Mouse (Mus musculus): ENCODE measurements around the gene Olfr1441. TPM values are rescaled to one million over a fixed set of nuclear protein-coding genes. Genes with fewer than 3 reads are reported as not detected.

Gene Olfr1441
- polyA plus RNA-seq, 1 experiment from 2014 or later: not detected

- no peak for ATAC-seq
- peaks cover 8% of the 10 kb centered on the region; the same call in 1 of the 2 replicates for H3K4me1 ChIP-seq (ENCODE audit: control insufficient read depth, insufficient read depth, low read length)
- H3K27ac ChIP-seq (ENCODE audit: low read length): no peak within 1 kb of the TSS
- 70% methylated on average over 11 of the region's 11 CpGs for WGBS
- no peaks in the 10 kb centered on the region for H3K9me3 ChIP-seq (ENCODE audit: control insufficient read depth, low read length)
- no peaks in the 10 kb centered on the region for H3K27me3 ChIP-seq (replicated peaks; ENCODE audit: control insufficient read depth, insufficient read depth, low read length)
- no peak within 1 kb of the TSS for H3K4me3 ChIP-seq (ENCODE audit: low read length)
- H3K36me3 ChIP-seq (ENCODE audit: control insufficient read depth, insufficient read depth, low read length): no peaks in the 10 kb centered on the region
- H3K9ac ChIP-seq (ENCODE audit: low read depth, low read length): no peak within 1 kb of the TSS
- H3K4me2 ChIP-seq (ENCODE audit: low read depth, low read length): no peak within 1 kb of the TSS
These were observed 43.3 kb downstream of the Olfr1441 start, which contains the start of gene Mpeg1 for GRCm38 (mm10) chr19:12460282-12461249. TSS of gene Mpeg1 (plus strand) at chr19:12460779.

DNA sequence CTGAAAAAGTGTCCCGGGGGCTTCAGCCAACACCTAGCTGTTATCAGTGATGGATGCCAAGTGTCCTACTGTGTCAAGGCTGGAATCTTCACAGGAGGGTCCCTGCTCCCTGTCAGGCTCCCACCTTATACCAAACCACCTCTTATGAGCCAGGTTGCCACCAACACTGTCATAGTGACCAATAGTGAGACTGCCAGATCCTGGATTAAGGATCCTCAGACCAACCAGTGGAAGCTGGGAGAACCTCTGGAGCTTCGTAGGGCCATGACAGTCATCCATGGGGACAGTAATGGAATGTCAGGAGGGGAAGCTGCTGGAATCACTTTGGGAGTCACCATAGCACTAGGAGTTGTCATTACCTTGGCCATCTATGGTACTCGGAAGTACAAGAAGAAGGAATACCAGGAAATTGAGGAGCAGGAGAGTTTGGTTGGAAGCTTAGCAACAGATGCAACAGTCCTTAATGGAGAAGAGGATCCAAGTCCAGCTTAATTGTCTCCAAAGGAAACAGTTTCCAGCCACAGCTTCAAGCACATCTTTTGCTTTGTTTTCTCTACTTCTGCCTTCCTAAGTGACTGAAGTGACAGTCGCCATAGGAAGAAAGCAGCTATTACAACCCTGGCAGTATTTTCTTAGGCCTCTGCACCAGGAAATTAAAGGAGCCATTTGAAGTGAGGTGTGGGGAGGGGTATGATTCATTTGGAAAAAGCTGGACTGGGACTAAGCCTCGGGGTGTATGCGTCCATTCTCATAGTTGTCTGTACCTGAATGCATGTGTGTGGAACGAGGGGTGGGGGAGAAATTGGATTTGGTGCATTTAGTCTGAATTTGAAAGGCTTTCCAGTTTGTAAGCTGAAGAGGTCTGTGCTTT lies 45.9 kb downstream of the Olfr1441 start:
- no peak overlapping the region for H3K27ac ChIP-seq (ENCODE audit: low read length)
- WGBS: 72% methylated on average over 7 of the region's 7 CpGs
- no peak for ATAC-seq
- H3K9me3 ChIP-seq (ENCODE audit: control insufficient read depth, low read length): no peaks in the 10 kb centered on the region
- no peak overlapping the region for H3K9ac ChIP-seq (ENCODE audit: low read depth, low read length)
- peaks cover 2% of the 10 kb centered on the region; the same call in 1 of the 2 replicates for H3K36me3 ChIP-seq (ENCODE audit: control insufficient read depth, insufficient read depth, low read length)
- peak overlapping the region; percentile 4; the same call in 1 of the 2 replicates for H3K4me3 ChIP-seq (ENCODE audit: low read length)
- peaks cover 8% of the 10 kb centered on the region; the same call in 1 of the 2 replicates for H3K4me1 ChIP-seq (ENCODE audit: control insufficient read depth, insufficient read depth, low read length)
- no peaks in the 10 kb centered on the region for H3K27me3 ChIP-seq (replicated peaks; ENCODE audit: control insufficient read depth, insufficient read depth, low read length)
- no peak overlapping the region for H3K4me2 ChIP-seq (ENCODE audit: low read depth, low read length)

GRCm38 (mm10) chr19:12463722-12464035 lies 46.4 kb downstream of the Olfr1441 start:
- H3K27me3 ChIP-seq (replicated peaks; ENCODE audit: control insufficient read depth, insufficient read depth, low read length): no peaks in the 10 kb centered on the region
- H3K4me1 ChIP-seq (ENCODE audit: control insufficient read depth, insufficient read depth, low read length): peaks cover 8% of the 10 kb centered on the region; the same call in 1 of the 2 replicates
- peaks cover 6% of the 10 kb centered on the region; the same call in 1 of the 2 replicates for H3K36me3 ChIP-seq (ENCODE audit: control insufficient read depth, insufficient read depth, low read length)
- no peaks in the 10 kb centered on the region for H3K9me3 ChIP-seq (ENCODE audit: control insufficient read depth, low read length)
- H3K4me2 ChIP-seq (ENCODE audit: low read depth, low read length): no peak overlapping the region
- no peak overlapping the region for H3K27ac ChIP-seq (ENCODE audit: low read length)
- 30% methylated on average over 1 of the region's 1 CpGs for WGBS
- H3K9ac ChIP-seq (ENCODE audit: low read depth, low read length): no peak overlapping the region
- ATAC-seq: peak; percentile 66
- no peak overlapping the region for H3K4me3 ChIP-seq (ENCODE audit: low read length)

DNA sequence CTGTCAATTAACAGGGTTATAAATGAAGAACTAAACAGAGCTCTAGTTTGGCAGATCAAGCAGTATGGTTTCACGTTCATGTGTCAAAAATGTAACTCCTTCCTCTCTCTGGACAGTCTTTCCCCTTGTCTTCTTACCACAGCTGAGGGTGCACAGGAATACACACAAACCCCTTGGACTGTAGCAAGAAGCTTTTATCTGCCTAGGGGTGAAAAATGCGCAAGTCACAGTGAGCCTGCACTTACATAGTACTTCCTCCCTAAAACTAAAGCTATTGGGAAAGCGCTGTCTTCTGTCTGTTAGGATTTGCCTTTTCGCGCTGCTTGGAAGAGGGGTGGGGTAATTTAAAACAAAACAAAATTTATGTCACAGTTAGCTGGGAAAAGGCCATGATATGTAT lies 46.9 kb downstream of the Olfr1441 start:
- Histone ChIP-seq H3K9ac (ENCODE audit: low read depth, low read length) (no peak overlapping the region), H3K9me3 (ENCODE audit: control insufficient read depth, low read length) (no peaks in the 10 kb centered on the region), H3K27ac (ENCODE audit: low read length) (no peak overlapping the region), H3K36me3 (ENCODE audit: control insufficient read depth, insufficient read depth, low read length) (peaks cover 8% of the 10 kb centered on the region; the same call in 1 of the 2 replicates), H3K4me1 (ENCODE audit: control insufficient read depth, insufficient read depth, low read length) (peaks cover 8% of the 10 kb centered on the region; the same call in 1 of the 2 replicates), H3K27me3 (replicated peaks; ENCODE audit: control insufficient read depth, insufficient read depth, low read length) (no peaks in the 10 kb centered on the region), H3K4me2 (ENCODE audit: low read depth, low read length) (no peak overlapping the region), H3K4me3 (ENCODE audit: low read length) (no peak overlapping the region)
- no peak for ATAC-seq
- 58% methylated on average over 5 of the region's 5 CpGs for WGBS

DNA sequence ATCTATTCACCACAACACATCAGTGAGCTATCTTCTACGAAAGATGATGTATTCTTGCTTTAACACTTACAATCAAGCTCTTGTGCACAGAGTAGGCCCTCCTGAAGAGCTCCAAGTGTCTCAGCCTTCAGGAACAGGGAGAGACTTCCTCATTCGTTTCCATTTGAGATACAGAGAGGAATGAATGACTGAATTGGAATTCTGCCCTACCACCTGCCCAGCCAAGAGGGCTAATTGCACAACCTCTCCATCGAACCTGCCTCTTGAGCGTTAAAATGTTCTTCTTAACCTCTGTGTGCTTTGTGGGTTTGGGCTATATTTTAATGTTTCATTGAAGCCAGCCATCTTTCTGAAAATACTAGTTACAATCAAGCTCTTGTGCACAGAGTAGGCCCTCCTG lies 47.4 kb downstream of the Olfr1441 start:
- no peak overlapping the region for H3K4me2 ChIP-seq (ENCODE audit: low read depth, low read length)
- H3K9ac ChIP-seq (ENCODE audit: low read depth, low read length): no peak overlapping the region
- H3K4me1 ChIP-seq (ENCODE audit: control insufficient read depth, insufficient read depth, low read length): peaks cover 8% of the 10 kb centered on the region; the same call in 1 of the 2 replicates
- ATAC-seq: no peak
- H3K36me3 ChIP-seq (ENCODE audit: control insufficient read depth, insufficient read depth, low read length): peaks cover 11% of the 10 kb centered on the region
- no peaks in the 10 kb centered on the region for H3K9me3 ChIP-seq (ENCODE audit: control insufficient read depth, low read length)
- H3K27ac ChIP-seq (ENCODE audit: low read length): no peak overlapping the region
- H3K4me3 ChIP-seq (ENCODE audit: low read length): no peak overlapping the region
- WGBS: 75% methylated on average over 4 of the region's 4 CpGs
- H3K27me3 ChIP-seq (replicated peaks; ENCODE audit: control insufficient read depth, insufficient read depth, low read length): no peaks in the 10 kb centered on the region

- Histone ChIP-seq H3K9ac (ENCODE audit: low read depth, low read length) (no peak overlapping the region), H3K27me3 (replicated peaks; ENCODE audit: control insufficient read depth, insufficient read depth, low read length) (no peaks in the 10 kb centered on the region), H3K36me3 (ENCODE audit: control insufficient read depth, insufficient read depth, low read length) (peaks cover 11% of the 10 kb centered on the region), H3K9me3 (ENCODE audit: control insufficient read depth, low read length) (no peaks in the 10 kb centered on the region), H3K4me1 (ENCODE audit: control insufficient read depth, insufficient read depth, low read length) (peaks cover 8% of the 10 kb centered on the region; the same call in 1 of the 2 replicates), H3K4me3 (ENCODE audit: low read length) (no peak overlapping the region), H3K27ac (ENCODE audit: low read length) (no peak overlapping the region), H3K4me2 (ENCODE audit: low read depth, low read length) (no peak overlapping the region)
- ATAC-seq: no peak
- WGBS: 90% methylated on average over 10 of the region's 10 CpGs
These were observed 48.4 kb downstream of the Olfr1441 start for GRCm38 (mm10) chr19:12465530-12466144.

- Histone ChIP-seq H3K27ac (ENCODE audit: low read length) (no peak overlapping the region), H3K4me1 (ENCODE audit: control insufficient read depth, insufficient read depth, low read length) (peaks cover 8% of the 10 kb centered on the region; the same call in 1 of the 2 replicates), H3K9ac (ENCODE audit: low read depth, low read length) (no peak overlapping the region), H3K9me3 (ENCODE audit: control insufficient read depth, low read length) (no peaks in the 10 kb centered on the region), H3K4me3 (ENCODE audit: low read length) (no peak overlapping the region), H3K36me3 (ENCODE audit: control insufficient read depth, insufficient read depth, low read length) (peaks cover 11% of the 10 kb centered on the region), H3K27me3 (replicated peaks; ENCODE audit: control insufficient read depth, insufficient read depth, low read length) (no peaks in the 10 kb centered on the region), H3K4me2 (ENCODE audit: low read depth, low read length) (no peak overlapping the region)
- 27% methylated on average over 7 of the region's 7 CpGs for WGBS
- ATAC-seq: peak; percentile 55
These were observed 49.0 kb downstream of the Olfr1441 start for GRCm38 (mm10) chr19:12466204-12466603.

DNA sequence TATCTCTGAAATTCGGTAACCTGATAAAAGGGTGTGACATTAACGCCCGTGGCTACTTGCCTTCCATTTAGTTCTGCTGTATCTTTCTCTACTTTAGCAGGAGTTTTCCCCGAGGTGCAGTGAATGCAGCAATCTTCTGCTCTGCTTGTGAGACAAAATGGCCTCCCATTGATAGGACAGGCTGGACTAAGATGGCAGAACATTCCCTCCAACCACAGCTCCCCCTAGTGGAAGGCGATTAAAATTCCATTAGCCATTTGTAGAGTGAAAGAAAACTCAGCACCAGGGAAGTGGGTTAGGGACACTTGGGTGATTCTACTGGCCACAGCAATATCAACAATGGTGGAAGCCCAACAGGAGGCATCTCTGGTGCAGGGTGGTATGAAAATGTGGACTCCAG lies 50.2 kb downstream of the Olfr1441 start:
- Histone ChIP-seq H3K4me2 (ENCODE audit: low read depth, low read length) (no peak overlapping the region), H3K36me3 (ENCODE audit: control insufficient read depth, insufficient read depth, low read length) (peaks cover 11% of the 10 kb centered on the region), H3K27ac (ENCODE audit: low read length) (no peak overlapping the region), H3K27me3 (replicated peaks; ENCODE audit: control insufficient read depth, insufficient read depth, low read length) (no peaks in the 10 kb centered on the region), H3K9ac (ENCODE audit: low read depth, low read length) (no peak overlapping the region), H3K4me1 (ENCODE audit: control insufficient read depth, insufficient read depth, low read length) (peaks cover 14% of the 10 kb centered on the region; the same call in 1 of the 2 replicates), H3K4me3 (ENCODE audit: low read length) (no peak overlapping the region), H3K9me3 (ENCODE audit: control insufficient read depth, low read length) (no peaks in the 10 kb centered on the region)
- no peak for ATAC-seq
- WGBS: 81% methylated on average over 5 of the region's 5 CpGs

- peaks cover 11% of the 10 kb centered on the region for H3K36me3 ChIP-seq (ENCODE audit: control insufficient read depth, insufficient read depth, low read length)
- no peaks in the 10 kb centered on the region for H3K27me3 ChIP-seq (replicated peaks; ENCODE audit: control insufficient read depth, insufficient read depth, low read length)
- no peak overlapping the region for H3K27ac ChIP-seq (ENCODE audit: low read length)
- ATAC-seq: no peak
- H3K4me2 ChIP-seq (ENCODE audit: low read depth, low read length): no peak overlapping the region
- WGBS: 56% methylated on average over 3 of the region's 3 CpGs
- no peak overlapping the region for H3K9ac ChIP-seq (ENCODE audit: low read depth, low read length)
- H3K4me1 ChIP-seq (ENCODE audit: control insufficient read depth, insufficient read depth, low read length): peaks cover 23% of the 10 kb centered on the region
- H3K9me3 ChIP-seq (ENCODE audit: control insufficient read depth, low read length): no peaks in the 10 kb centered on the region
- no peak overlapping the region for H3K4me3 ChIP-seq (ENCODE audit: low read length)
These were observed 54.6 kb downstream of the Olfr1441 start for GRCm38 (mm10) chr19:12471866-12472265.
